Mouse (Mus musculus) right cerebral cortex, postnatal 14 days (tissue): ENCODE data around the gene Gm10073.
"Not testable (repeated sequence)": the region's sequence is repeated elsewhere in the genome, so short reads cannot be mapped to it uniquely, and the experiment has no call there.

ENCODE experiments used
- DNase-seq: peaks from one replicate; pipeline ENCODE4 v3.0.0; 2022

Gene Gm10073

DNA sequence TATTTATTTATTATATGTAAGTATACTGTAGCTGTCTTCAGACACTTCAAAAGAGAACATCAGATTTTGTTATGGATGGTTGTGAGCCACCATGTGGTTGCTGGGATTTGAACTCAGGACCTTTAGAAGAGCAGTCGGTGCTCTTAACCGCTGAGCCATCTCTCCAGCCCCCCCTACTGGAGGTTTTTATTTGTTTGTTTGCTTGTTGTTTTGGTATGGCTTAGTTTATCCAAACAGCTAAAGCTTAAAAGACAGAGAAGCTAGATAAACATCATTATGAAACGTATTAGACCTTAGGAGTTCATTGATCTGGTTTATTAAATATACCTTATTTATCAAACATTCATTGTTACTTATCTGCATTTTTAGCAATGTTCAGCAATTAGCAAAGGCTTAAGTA, 22.4 kb upstream of the Gm10073 start:
- not testable (repeated sequence) for DNase-seq

DNA sequence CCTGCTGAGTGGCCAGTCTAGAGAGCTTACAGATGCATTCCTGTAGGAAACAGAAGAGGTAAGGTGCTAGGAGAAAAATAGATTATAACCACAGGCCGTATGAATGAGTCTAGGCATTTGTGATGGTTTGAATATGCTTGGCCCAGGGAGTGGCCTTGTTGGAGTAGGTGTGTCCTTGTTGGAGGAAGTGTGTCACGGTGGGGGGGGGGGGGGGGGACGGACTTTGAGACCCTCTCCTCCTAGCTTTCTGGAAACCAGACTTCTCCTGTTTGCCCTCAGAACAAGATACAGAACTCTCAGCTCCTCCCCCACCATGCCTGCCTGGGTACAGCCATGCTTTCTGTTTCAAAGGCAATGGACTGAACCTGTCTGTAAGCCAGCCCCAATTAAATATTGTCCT, 19.2 kb upstream of the Gm10073 start:
- no peak for DNase-seq

DNA sequence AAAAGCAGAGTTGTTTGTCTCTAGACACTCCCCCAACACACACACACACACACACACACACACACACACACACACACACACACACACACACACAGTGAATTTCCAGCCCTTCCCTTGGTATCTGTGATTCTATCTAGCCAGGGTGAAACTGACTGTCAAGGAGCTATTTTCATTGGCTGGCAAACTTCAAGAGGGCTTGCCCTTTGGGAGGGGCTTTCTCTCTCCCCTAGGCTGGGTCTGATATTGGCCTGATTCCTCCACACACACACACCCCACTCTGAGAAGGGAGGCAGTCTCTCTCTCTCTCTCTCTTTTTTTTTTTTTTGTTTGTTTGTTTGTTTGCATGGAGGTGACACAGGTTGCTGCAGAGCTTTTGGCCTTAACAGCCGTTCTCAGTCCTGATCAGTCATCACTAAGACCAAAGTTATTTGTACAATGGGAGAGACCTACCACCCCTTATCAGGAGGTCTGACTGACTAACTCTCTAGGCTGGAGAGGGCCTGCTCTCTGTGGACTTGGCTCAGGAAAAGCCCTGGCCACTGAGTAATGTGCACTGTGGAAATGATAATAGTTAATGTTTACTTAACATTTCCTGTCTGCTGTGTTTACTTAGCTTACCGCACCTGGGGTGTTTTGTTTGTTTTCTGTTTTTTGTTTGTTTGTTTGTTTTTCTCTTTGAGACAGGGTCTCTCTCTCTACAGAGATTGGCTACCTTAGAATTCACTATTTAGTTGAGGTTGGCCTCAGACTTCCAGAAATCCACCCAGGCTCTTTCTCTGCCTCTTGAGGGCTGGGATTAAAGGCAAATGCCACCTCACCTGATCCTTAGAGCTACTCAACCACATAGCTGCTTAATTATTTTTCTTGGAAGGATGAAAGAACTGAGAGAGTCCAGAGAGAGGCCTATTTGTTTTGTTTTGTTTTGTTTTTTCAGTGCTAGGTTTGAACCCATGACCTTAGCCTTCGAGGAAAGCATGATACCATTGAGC, 15.5 kb upstream of the Gm10073 start:
- no peak for DNase-seq

DNA sequence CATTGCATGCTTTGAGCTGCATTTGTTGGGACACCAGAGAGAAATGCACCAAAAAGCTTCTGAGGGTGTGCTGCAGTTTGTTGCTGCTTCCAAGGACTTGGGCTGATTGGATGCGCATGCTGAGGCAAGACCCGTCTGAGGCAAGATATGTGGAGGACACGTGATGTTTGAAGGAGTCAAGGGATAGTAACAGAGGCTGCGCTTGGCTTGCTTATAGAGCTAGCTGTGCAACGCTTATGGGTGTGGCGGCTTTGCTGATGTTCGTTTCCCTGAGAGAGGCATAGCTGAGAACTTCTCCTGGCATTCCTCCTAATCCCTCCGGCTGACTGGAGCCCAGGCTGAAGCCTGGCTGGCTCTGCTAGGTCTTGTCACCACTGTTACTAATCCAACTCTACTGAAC, 13.6 kb upstream of the Gm10073 start:
- DNase-seq = no peak

DNA sequence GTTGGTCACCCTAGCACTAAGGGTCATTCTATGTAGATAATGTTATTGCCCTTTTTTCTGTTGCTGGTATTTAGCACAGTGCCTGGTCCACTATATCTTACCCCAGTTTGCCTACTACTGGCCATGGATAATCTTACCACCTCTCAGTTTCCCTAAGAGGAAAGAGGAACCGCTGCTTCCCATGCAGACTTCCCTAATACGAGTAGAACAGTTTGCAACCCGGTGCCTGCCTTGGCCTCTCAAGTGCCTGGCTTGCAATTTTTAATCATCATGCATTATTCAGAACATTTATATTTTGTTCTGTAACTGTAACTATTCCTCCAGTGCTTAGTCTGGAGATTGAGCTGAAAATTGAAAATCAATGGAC, 12.4 kb upstream of the Gm10073 start:
- no peak for DNase-seq

DNA sequence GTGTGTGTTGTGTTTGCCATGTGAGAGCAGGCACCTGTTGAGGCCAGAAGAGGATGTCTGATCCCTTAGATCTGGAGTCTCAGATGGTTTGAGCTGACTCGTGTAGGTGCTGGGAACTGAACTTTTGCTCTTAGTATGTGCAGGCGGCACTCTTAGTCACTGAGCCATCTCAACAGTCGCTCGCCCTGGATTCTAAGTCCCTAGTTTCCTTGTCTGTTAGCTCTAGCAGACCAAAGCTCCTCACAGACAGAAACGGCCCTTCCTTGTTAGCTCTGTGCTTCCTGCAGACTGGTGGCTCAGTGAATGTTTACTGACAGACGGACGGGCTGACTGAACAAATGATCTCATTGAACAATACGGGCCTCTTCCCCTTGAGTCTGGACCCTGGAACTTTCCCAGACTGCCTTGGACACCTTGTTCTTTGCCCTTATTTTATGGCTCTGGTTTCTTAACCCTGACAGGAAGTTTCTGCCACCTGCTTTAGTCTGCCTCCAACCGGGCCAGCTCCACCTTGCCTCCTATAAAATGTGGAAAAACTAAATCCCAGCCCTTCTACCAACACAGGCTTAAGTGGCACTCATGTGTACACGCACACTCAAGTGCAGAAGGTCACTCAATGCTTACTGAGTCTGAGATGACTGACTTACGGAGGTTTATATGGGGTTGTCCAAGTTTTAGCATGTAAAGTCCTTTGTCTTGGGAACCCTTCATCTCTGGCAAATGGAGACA, 11.8 kb upstream of the Gm10073 start:
- DNase-seq = no peak

DNA sequence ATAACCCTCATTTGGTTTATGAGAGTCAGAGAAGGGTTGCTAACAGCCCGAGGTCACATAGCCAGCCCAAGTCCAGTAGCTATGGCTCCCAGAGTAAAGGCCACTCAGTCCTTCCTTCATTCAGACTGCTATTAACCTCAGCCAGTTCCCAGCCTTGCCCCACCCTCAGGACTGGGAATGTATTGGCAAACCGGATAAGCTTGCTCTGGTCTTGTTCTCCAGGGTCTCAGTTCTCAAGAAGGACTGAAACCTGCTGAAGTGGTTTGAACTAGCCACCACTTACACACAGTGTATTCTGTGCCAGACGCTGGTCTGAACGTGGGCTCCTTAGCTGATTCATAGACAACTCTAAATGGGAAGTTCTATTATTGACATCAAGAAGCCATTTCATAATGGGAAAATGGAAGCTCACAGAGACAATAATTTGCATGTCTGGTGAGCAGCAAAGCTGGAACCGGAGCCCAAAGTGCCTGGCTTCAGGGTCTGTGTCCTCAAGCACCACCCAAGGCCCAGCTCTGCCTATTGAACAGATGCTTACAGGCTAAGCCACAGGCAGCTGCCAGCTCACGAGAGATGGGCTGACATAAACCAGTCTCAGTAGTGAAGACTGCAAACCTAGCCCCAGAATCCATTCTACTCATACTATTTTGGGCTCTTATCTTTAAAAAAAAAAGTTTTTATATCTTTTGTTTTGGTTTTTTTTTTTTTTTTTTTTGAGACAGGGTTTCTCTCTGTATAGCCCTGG, 8.3 kb upstream of the Gm10073 start:
- no peak for DNase-seq

DNA sequence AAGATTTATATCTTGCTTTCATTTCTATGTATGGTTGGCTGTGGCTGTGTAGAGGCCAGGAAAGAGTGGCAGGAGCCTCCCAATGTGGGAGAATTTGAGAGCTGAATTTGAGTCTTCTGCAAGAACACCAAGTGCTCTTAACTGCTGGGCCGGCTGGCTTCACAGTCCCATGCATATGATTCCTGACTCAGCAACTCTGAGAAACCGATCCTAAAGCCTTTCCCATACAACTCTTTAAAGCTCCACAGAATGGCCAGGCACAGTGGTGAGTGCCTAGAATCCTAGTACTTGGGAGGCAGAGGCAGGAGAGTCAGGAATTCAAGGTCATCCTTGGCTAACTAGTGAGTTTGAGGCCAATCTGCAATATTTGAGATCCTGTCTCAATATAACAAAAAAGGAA, 6.2 kb upstream of the Gm10073 start:
- DNase-seq = no peak

DNA sequence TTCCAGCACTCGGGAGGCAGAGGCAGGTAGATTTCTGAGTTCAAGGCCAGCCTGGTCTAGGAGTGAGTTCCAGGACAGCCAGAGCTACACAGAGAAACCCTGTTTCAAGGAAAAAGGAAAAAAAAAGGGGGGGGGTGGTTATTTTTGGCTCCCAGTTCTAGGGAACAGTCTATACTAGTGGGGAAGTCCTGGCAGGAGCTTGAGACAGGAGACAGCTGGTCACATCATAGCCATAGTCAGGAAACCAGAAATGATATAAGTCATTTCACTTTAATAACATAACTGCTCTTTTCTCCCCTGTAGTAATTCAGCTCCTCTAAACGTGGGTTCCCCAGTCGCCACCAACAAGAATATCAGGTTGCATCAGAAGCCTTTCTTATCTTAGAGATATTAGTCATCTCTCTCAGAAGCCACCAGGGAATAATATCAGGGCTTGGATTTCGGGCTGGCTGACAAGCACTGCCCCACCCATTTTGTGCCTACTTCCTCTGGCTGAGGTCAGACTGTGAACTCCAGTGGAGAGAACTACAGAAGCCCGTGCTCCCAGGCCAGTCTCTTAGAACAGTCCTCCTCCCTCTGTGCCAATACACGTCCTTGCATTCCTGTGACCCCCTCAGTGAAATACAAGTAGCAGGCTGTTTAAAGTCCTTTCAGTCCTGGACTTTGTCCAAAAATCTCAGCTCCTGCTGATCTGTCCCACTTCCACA, 3.7 kb upstream of the Gm10073 start:
- no peak for DNase-seq

DNA sequence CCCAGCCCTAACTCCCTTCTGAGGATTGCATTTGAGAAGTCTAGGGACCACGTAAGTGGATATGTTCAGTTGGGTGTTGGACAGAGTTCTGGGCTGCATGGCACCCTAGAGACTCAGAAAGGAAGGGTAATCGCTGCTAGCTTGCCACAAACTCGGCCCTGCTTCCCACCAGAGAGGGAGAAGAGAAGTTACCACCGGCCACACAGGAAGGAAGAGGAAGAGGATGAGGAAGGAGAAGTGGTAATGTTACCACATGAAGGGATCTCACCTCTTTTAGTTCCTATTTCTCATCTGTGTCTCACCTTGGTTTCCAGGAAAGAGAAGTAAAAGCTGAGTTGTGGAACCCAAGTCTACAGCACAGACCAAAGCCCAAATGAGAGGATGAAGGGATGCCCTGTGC, 1.0 kb upstream of the Gm10073 start:
- no peak for DNase-seq

DNA sequence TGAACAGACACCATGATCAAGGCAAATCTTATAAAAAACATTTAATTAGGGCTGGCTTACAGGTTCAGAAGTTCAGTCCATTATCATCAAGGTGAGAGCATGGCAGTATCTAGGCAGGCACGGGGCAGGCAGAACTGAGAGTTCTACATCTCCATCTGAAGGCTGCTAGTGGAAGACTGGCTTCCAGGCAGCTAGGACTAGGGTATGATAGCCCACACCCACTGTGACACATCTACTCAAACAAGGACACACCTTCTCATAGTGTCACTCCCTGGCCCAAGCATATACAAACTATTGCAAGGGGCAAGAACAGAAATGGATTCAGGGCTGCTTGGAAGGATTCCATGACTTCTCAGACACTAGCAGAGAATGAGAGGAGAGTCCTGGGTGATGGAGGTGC, 1.1 kb downstream of the Gm10073 start:
- not testable (repeated sequence) for DNase-seq

DNA sequence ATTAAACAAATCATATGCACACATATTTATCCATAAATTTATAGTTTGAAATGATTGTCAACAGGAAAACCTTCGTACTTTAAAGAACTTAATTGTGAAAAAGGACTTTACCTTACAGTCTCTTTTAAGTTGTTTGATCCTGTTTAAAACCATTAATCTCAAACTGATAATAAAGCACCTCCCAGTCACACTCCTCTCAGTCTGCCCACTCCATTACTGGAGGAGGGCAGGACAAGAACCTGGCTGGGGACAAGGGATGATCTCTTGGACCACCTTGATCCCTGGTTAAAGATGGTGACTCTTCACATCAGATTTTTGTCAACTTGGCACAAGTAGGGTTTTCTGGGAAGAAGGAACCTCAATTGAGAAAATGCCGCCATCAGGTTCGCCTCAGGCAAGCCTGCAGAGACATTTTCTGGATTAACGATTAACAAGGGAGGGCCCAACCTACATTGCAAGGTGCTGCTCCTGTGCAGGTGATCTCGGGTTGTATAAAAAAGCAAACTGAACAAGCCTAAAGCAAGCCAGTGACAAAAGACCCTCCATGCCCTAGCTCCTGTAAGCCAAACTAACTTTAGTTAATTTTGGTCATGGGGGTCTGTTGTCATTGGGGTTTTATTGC, 1.6 kb downstream of the Gm10073 start:
- no peak for DNase-seq

DNA sequence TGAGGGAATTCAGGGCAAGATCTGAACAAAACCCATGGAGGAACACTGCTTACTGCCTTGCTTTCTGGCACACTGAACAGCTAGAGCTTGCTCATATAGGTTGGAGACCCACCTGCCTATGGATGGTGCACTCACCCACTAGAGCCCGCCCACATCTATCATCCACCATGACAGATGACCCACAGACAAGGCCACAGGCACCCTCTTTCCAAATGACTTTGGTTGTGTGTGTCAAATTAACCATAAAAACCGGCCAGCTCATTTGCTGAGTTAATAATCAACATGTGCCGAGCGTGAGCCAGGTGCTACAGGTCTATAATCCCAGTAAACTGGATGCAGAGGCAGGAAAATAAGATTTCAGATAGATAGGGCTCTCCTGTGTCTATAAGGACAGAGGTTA, 2.9 kb downstream of the Gm10073 start:
- DNase-seq = no peak

DNA sequence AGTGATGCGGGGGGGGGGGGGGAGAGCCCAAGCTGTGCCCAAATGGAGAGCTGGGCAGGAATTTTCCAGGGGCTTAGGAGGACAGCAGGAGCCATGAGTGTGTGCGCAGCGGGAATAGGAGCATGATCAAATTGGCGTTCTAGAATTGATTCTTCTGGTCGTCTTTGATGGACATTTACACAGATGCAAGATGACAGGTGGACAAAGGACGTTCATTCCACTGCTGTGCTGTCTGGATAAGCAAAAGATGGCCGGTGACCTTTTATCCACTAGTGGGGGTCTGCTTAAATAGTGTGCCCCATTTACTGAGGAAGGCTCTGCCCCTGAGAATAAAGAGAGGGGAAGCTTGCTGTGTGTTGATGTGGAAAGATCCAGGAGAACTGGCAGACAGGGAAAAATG, 4.3 kb downstream of the Gm10073 start:
- no peak for DNase-seq

DNA sequence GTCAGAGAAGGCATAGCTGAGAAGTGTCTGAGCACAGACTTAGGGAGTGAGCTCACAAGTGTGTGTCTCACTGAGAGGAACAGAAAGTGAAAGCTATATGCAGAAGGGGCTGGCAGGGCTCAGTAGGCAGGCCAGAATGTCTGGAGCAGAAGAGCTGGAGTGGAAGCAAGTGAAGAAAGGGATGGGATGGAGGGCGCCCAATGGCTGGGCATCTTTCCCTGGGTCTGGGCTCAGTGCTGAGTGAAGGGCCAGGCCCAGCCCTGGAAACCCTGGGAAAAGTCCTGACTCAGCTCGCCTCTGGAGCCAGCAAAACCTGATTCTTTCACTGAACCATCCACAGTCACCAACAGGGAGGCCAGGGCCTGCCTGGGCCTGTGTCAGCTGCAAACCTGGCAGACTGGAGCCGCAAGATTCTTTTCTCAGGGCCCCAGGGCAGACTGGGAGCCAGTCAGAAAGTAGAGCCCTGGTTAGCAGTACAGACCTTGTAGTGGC, 9.5 kb downstream of the Gm10073 start:
- no peak for DNase-seq

DNA sequence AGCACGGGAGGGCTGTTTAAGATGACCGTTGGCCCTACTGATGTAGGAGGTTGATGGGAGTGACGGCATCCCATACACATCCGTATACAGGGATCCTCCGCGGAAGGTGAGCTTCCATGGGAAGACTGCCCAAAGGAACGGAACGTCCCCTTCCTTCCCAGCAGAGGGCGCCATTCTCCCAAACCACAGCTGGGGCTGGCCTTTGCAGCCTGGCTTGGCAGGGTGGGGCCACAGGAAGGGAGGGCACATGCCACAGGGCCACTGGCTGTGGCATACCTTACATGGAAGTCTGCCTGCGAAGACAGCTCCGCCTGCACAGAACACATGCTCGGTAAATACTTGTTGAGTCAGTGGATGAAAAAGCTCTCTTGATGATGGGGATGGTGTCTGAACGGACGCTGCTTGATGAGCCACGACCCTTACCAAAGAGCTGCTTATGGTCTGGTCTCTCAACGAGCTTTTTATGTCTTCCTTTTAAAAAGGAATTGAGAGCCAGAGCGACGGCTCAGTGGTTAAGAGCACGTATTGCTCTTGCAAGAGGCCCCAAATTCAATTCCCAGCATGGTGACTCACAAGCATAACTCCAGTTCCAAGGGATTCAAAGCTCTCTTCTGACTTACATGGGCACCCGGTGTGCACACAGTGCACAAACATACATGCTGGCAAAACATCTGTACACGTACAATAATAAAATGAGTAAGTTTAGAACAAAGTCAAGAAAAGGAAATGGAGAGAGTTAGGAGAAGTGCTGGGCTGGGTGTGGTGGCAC, 12.0 kb downstream of the Gm10073 start:
- peak; percentile 26 for DNase-seq

DNA sequence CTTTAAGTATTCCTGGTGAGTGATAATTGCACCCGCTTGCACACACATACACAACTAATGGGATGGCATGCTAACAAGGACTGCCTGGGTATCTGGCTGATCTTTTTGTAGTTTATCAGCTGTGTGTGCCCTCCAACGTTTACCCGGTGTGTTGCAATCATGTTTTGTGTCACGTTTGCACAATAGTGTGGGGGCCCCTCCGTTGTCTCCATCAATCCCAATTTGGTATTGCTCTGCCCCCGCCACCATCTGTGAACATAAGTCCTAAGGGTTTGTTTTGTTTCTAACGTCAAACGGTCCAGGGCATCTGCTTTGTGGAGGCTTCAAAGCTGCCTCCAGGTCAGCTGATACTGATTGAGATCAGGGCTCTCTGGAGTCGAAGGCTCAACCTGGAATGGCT, 13.4 kb downstream of the Gm10073 start:
- no peak for DNase-seq

DNA sequence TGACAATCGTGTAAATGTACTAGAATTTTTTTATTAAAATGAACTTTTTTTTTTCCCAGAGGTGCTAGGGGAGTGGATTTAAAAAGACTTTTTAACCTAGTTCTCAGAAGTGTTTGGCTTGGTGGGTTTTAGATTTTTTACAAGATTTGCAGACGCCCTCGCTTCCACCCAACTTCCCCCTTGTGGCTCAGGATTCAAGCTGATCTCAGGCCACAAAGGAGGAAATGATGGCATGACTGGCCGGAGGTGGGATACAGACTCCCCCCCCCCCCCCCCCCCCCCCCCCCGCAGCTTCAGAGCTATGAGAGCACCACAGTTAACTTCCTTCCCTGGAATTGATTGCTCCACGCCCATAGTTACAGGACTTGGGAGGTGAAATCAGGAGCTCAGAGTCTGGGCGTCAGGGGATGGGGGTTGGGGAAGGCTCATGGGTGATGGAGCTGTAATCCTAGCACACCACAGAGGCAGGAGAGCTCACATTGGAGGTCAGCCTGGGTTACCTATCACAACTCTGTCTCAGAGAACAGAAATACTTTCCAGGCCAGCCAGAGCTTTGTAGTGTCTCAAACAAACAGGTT, 17.1 kb downstream of the Gm10073 start:
- no peak for DNase-seq

DNA sequence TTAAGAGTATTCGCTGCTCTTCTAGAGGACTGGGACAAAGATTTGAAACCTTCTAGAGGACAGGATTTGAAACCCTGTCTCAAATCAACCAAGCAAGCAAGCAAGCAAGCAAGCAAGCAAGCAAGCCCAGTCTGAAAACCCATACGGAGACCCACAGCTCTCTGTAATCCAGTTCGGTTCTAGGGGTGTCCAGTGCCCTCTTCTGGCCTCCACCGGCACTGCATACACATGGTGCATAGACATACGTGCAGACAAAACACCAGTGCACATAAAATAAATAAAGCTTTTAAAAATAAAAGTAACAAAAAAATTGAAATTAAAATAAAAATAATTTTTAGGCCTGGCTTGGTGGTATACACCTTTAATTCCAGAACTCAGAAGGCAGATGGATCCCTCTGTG, 19.2 kb downstream of the Gm10073 start:
- no peak for DNase-seq

DNA sequence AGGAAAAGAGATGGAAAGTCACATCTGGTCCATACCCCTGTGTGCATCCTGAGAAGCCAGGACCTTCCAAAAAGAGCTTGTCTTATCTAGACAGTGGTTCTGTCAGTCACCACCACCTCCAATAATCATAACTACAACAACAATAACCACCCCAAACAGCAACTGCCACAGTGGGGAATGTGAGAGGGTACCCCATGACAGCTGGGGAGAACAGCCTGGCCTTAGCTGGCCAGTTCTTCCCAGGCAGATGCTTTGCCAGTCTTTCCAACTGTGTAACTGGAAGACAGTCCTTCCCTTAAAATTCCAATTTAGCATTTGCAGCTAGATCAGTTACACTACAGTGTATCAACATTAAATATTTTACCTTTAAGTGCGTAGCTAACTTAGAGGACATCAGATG, 22.4 kb downstream of the Gm10073 start:
- DNase-seq = no peak

DNA sequence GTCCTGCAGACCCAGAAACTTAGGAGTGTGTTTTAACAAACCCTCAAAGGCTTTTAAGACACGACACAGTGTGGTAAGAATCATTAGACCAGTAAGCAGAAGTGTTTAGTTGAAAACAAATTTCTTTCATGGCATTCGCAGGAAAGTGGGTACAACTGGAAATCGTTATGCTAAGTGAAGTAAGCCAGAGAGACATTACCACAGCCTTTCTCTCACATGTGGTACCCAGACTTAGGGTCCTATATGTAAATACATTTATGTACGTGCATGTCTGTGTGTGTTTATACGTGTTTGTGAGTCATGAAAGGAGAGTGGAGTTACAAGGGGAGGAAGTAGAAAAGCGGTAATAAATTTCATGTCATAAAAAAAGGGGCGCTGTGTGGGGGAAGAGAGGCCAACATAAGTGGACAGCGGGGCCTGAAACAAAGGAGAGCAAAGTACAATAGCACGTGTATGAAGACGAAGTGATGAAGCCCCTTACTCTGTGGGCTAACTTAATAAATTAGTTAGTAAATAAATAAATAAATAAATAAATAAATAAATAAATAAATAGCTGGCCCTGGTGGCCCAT, 24.8 kb downstream of the Gm10073 start:
- no peak for DNase-seq
